Mouse (Mus musculus) liver, postnatal 0 days (tissue): ENCODE measurements around the gene Tas2r143. TPM values are rescaled to one million over a fixed set of nuclear protein-coding genes. Genes with fewer than 3 reads are reported as not detected.

Experiments used
- ATAC-seq: fragments of 200-750 bp; cut with Nextera tagmentation; 2 replicates; pipeline ENCODE4 v1.8.0; 2017; ENCODE audit warnings: mild to moderate bottlenecking, moderate library complexity
- DNase-seq: peaks from one replicate; pipeline ENCODE4 v3.0.0-alpha.2; 2016
- H3K27ac ChIP-seq: fragments of 300-500 bp; sonication (generic); 2 replicates; pipeline ENCODE4 v1.5.1; 2014; ENCODE audit warnings: antibody characterized with exemption, moderate library complexity, mild to moderate bottlenecking, low read depth
- H3K27me3 ChIP-seq: fragments of 300-500 bp; sonication (generic); 2 replicates; pipeline ENCODE4 v1.6.1; 2014; ENCODE audit warnings: low read length, control low read depth, mixed read lengths; ENCODE audit not compliant: insufficient read depth
- H3K36me3 ChIP-seq: fragments of 300-500 bp; sonication (generic); replicated peaks from 2 replicates; pipeline ENCODE4 v1.6.1; 2014; ENCODE audit warnings: mild to moderate bottlenecking, control low read depth, low read length, moderate library complexity, mixed read lengths; ENCODE audit not compliant: insufficient read depth
- H3K4me1 ChIP-seq: fragments of 300-500 bp; sonication (generic); 2 replicates; pipeline ENCODE4 v1.6.1; 2014; ENCODE audit warnings: antibody characterized with exemption, mild to moderate bottlenecking, control low read depth; ENCODE audit not compliant: insufficient read depth
- H3K4me2 ChIP-seq: fragments of 300-500 bp; sonication (generic); 2 replicates; pipeline ENCODE4 v1.6.1; 2014; ENCODE audit warnings: low read depth, mild to moderate bottlenecking, low read length, moderate library complexity, mixed read lengths
- H3K4me3 ChIP-seq: fragments of 300-500 bp; sonication (generic); 2 replicates; pipeline ENCODE4 v1.5.1; 2014; ENCODE audit warnings: low read depth, low read length
- H3K9ac ChIP-seq: fragments of 300-500 bp; sonication (generic); replicated peaks from 2 replicates; pipeline ENCODE4 v1.6.1; 2014; ENCODE audit warnings: mild to moderate bottlenecking, moderate library complexity
- H3K9me3 ChIP-seq: fragments of 300-500 bp; sonication (generic); 2 replicates; pipeline ENCODE4 v1.6.1; 2016; ENCODE audit warnings: mild to moderate bottlenecking, control low read depth, low read length, mixed read lengths
- CTCF ChIP-seq: sonication (generic); IDR thresholded peaks from 2 replicates; pipeline ENCODE4 v1.5.1; 2016; ENCODE audit warnings: antibody characterized with exemption, low read depth
- EP300 ChIP-seq: IDR thresholded peaks from 2 replicates; pipeline ENCODE4 v1.6.1; 2016; ENCODE audit warnings: antibody characterized with exemption, low read depth, mild to moderate bottlenecking
- WGBS: fragments of 180-500 bp; shearing (Covaris S2); extraction: QIAGEN DNeasy Blood & Tissue Kit; methylation state at CpG from one replicate; pipeline ENCODE4 v1.1.7; 2014; ENCODE audit not compliant: insufficient replicate concordance; 5-methylcytosine and 5-hydroxymethylcytosine counted together
- polyA plus RNA-seq: library from polyadenylated mRNA; unstranded; fragments of >200 nt; fragmentation: Nextera tagmentation; extraction: Ambion mirVana; gene quantifications from 2 replicates; pipeline ENCODE4 v1.2.1, GENCODE M21; 2015

The Tas2r143 gene
- polyA plus RNA-seq, 1 experiment from 2014 or later, result not detected

DNA sequence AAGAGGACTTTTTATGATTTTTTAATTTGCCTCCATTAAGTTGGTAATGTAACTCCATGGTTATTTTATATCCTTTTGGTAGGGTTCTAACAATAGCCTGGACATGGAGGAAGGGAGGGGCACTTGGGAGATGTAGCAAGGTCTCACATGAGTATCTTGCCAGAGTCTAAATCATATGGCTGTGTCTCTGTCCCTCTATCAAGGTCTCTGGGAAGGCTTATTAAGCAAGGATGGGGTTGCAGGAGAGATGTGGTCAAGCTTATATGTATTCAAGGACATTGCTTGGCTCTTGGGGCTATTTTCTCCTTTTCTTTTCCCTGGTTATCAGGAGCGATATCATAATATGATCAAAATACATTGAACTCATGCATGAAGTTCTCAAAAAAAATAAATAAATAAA, 1.0 kb upstream of the Tas2r143 start:
- Histone ChIP-seq H3K27ac (no peak overlapping the region), H3K4me1 (peaks cover 12% of the 10 kb centered on the region), H3K27me3 (no peaks in the 10 kb centered on the region), H3K4me3 (no peak overlapping the region), H3K36me3 (no peaks in the 10 kb centered on the region), H3K4me2 (no peak overlapping the region), H3K9me3 (no peaks in the 10 kb centered on the region), H3K9ac (no peak overlapping the region)
- no peak for DNase-seq
- TF ChIP-seq EP300, result no peak
- no peak for TF ChIP-seq CTCF
- WGBS, result 94% methylated on average over 1 of the region's 1 CpGs
- ATAC-seq, result no peak

- H3K9me3 ChIP-seq, result no peaks in the 10 kb centered on the region
- DNase-seq (no peak), ATAC-seq (no peak)
- H3K4me3 ChIP-seq, result no peak within 1 kb of the TSS
- H3K27ac ChIP-seq, result no peak within 1 kb of the TSS
- no peak within 1 kb of the TSS for H3K9ac ChIP-seq
- no peak within 1 kb of the TSS for H3K4me2 ChIP-seq
- H3K27me3 ChIP-seq, result no peaks in the 10 kb centered on the region
- TF ChIP-seq CTCF (no peak), EP300 (no peak)
- no peaks in the 10 kb centered on the region for H3K36me3 ChIP-seq
- WGBS, result 77% methylated on average over 2 of the region's 2 CpGs
- no peaks in the 10 kb centered on the region for H3K4me1 ChIP-seq
Observed at GRCm38 (mm10) chr6:42405134-42405533, 5.1 kb downstream of the Tas2r143 start, which contains the start of gene Tas2r135. Gene Tas2r135, plus strand, starts transcription at chr6:42405434.

DNA sequence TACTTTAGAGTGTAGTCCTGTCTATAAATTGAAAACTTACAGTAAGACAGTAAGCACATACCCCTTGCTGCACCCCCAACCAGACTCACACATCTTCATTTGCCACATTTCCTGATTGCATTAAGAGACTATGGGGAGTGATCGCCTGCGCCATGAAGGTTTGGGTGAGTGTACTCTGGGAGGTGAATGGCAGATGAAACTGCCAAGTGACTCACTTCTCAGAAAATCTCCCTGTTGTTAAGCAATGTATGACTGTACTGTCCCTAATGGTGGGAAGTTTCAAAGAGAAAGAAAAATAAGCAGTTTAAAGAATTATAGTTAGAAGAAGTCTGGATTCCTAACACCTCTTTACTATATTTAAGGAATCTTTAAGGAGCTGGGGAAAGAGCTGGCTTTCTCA, 19.4 kb downstream of the Tas2r143 start:
- no peak overlapping the region for H3K9ac ChIP-seq
- 79% methylated on average over 2 of the region's 2 CpGs for WGBS
- no peak for TF ChIP-seq CTCF
- TF ChIP-seq EP300, result no peak
- DNase-seq (no peak), ATAC-seq (no peak)
- H3K36me3 ChIP-seq, result no peaks in the 10 kb centered on the region
- H3K4me3 ChIP-seq, result no peak overlapping the region
- no peaks in the 10 kb centered on the region for H3K4me1 ChIP-seq
- no peak overlapping the region for H3K27ac ChIP-seq
- H3K4me2 ChIP-seq, result no peak overlapping the region
- no peaks in the 10 kb centered on the region for H3K9me3 ChIP-seq
- no peaks in the 10 kb centered on the region for H3K27me3 ChIP-seq

GRCm38 (mm10) chr6:42421439-42421838, 21.4 kb downstream of the Tas2r143 start:
- TF ChIP-seq EP300, result no peak
- TF ChIP-seq CTCF, result no peak
- H3K9ac ChIP-seq, result no peak overlapping the region
- no peak overlapping the region for H3K4me3 ChIP-seq
- H3K4me1 ChIP-seq, result no peaks in the 10 kb centered on the region
- H3K9me3 ChIP-seq, result no peaks in the 10 kb centered on the region
- no peaks in the 10 kb centered on the region for H3K27me3 ChIP-seq
- ATAC-seq (peak; percentile 17; the same call in 1 of the 2 replicates), DNase-seq (no peak)
- no peaks in the 10 kb centered on the region for H3K36me3 ChIP-seq
- no peak overlapping the region for H3K4me2 ChIP-seq
- H3K27ac ChIP-seq, result no peak overlapping the region
- 31% methylated on average over 2 of the region's 2 CpGs for WGBS

DNA sequence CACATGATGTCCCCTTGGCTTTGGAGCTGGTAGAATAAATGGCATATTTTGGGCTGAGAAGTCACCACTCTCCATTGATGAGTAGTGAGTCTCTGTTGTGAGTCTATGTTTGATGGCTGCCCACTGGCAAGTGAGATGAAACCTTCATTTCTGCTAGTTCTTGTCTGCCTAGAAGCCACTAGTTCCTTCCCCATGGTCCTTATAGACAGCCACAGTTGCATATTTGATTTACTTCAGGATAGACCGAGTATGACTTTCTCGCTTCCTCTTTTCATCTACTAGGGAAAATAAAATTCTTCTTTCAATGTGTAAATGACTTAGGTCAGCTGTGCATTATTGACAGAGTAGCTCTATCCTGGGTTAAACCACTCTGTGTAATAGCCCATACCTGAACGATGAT, 24.4 kb downstream of the Tas2r143 start:
- no peak overlapping the region for H3K27ac ChIP-seq
- no peak overlapping the region for H3K9ac ChIP-seq
- no peak for ATAC-seq
- no peak for TF ChIP-seq CTCF
- TF ChIP-seq EP300, result no peak
- no peaks in the 10 kb centered on the region for H3K36me3 ChIP-seq
- no peak for DNase-seq
- 58% methylated on average over 3 of the region's 3 CpGs for WGBS
- H3K4me3 ChIP-seq, result no peak overlapping the region
- H3K4me1 ChIP-seq, result no peaks in the 10 kb centered on the region
- H3K27me3 ChIP-seq, result no peaks in the 10 kb centered on the region
- H3K4me2 ChIP-seq, result no peak overlapping the region
- H3K9me3 ChIP-seq, result no peaks in the 10 kb centered on the region

DNA sequence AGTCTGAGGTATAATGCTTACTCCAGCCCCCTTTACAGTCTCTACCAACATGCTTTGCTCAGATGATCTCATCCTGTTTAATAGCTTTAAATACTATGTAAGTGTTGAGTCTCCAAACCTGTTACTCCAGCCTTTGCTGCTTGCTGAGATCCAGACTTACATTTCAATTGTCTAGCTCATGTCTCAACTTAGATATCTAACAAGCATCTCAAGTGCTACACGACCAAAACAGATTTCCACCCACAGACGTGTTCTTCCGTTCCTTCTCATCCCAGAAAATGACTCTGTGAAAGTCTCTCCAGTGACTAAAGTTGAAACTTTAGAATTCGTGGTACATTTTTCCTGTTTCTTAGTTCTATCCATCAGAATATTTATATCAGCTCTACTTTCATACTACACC, 26.3 kb downstream of the Tas2r143 start:
- Histone ChIP-seq H3K9ac (no peak overlapping the region), H3K4me1 (no peaks in the 10 kb centered on the region), H3K4me2 (no peak overlapping the region), H3K27ac (no peak overlapping the region), H3K9me3 (no peaks in the 10 kb centered on the region), H3K4me3 (no peak overlapping the region), H3K27me3 (no peaks in the 10 kb centered on the region), H3K36me3 (no peaks in the 10 kb centered on the region)
- ATAC-seq (no peak), DNase-seq (no peak)
- no peak for TF ChIP-seq EP300
- no peak for TF ChIP-seq CTCF
- WGBS, result 72% methylated on average over 4 of the region's 4 CpGs

GRCm38 (mm10) chr6:42433554-42433953, 33.5 kb downstream of the Tas2r143 start:
- no peak overlapping the region for H3K9ac ChIP-seq
- DNase-seq (no peak), ATAC-seq (no peak)
- H3K4me1 ChIP-seq, result peaks cover 9% of the 10 kb centered on the region; the same call in 1 of the 2 replicates
- WGBS, result 56% methylated on average over 2 of the region's 2 CpGs
- H3K36me3 ChIP-seq, result no peaks in the 10 kb centered on the region
- no peak for TF ChIP-seq EP300
- peak; percentile 40 for TF ChIP-seq CTCF
- H3K4me2 ChIP-seq, result no peak overlapping the region
- no peak overlapping the region for H3K27ac ChIP-seq
- H3K27me3 ChIP-seq, result no peaks in the 10 kb centered on the region
- H3K9me3 ChIP-seq, result no peaks in the 10 kb centered on the region
- H3K4me3 ChIP-seq, result no peak overlapping the region
